Mouse (Mus musculus) hindbrain, postnatal 0 days (tissue): ENCODE results near the gene Ripply3. TPM values are rescaled to one million over a fixed set of nuclear protein-coding genes. Genes with fewer than 3 reads are reported as not detected.

ENCODE experiments used
- ATAC-seq: fragments of 200-750 bp; cut with Nextera tagmentation; 2 replicates; pipeline ENCODE4 v1.8.0; 2017; ENCODE audit warnings: mild to moderate bottlenecking, moderate TSS enrichment, moderate library complexity
- DNase-seq: peaks from one replicate; pipeline ENCODE4 v3.0.0-alpha.2; 2015; ENCODE audit warnings: low spot score
- H3K27ac ChIP-seq: fragments of 300-500 bp; sonication (generic); 2 replicates; pipeline ENCODE4 v1.5.1; 2014; ENCODE audit warnings: mild to moderate bottlenecking
- H3K27me3 ChIP-seq: fragments of 300-500 bp; sonication (generic); 2 replicates; pipeline ENCODE4 v1.6.1; 2014; ENCODE audit warnings: low read length, mixed read lengths; ENCODE audit not compliant: insufficient read depth
- H3K36me3 ChIP-seq: fragments of 300-500 bp; sonication (generic); 2 replicates; pipeline ENCODE4 v1.6.1; 2014; ENCODE audit warnings: low read length, mixed read lengths; ENCODE audit not compliant: insufficient read depth
- H3K4me1 ChIP-seq: fragments of 300-500 bp; sonication (generic); 2 replicates; pipeline ENCODE4 v1.6.1; 2014; ENCODE audit warnings: antibody characterized with exemption, low read length, mixed read lengths; ENCODE audit not compliant: insufficient read depth
- H3K4me2 ChIP-seq: fragments of 300-500 bp; sonication (generic); 2 replicates; pipeline ENCODE4 v1.6.1; 2014; ENCODE audit warnings: low read depth, mild to moderate bottlenecking, low read length, moderate library complexity, mixed read lengths
- H3K4me3 ChIP-seq: fragments of 300-500 bp; sonication (generic); 2 replicates; pipeline ENCODE4 v1.5.1; 2014; ENCODE audit warnings: low read length
- H3K9ac ChIP-seq: fragments of 300-500 bp; sonication (generic); replicated peaks from 2 replicates; pipeline ENCODE4 v1.6.1; 2014; ENCODE audit warnings: mild to moderate bottlenecking, low read length, moderate library complexity, mixed read lengths
- H3K9me3 ChIP-seq: fragments of 300-500 bp; sonication (generic); 2 replicates; pipeline ENCODE4 v1.6.1; 2016; ENCODE audit warnings: low read length, mixed read lengths
- CTCF ChIP-seq: IDR thresholded peaks from 2 replicates; pipeline ENCODE4 v1.5.1; 2016; ENCODE audit warnings: antibody characterized with exemption, control low read depth, low read depth
- WGBS: fragments of 180-500 bp; shearing (Covaris S2); extraction: QIAGEN DNeasy Blood & Tissue Kit; methylation state at CpG from one replicate; pipeline ENCODE4 v1.1.7; 2014; 5-methylcytosine and 5-hydroxymethylcytosine counted together
- polyA plus RNA-seq: library from polyadenylated mRNA; unstranded; fragments of >200 nt; fragmentation: Nextera tagmentation; extraction: Ambion mirVana; gene quantifications from 2 replicates; pipeline ENCODE4 v1.2.1, GENCODE M21; 2015
- total RNA-seq: library from RNA; depleted of rRNA; stranded (reverse); fragments of >200 nt; gene quantifications from 2 replicates; pipeline ENCODE4 v1.2.3, GENCODE M21; 2014; rRNA removed

Ripply3 gene
- total and polyA plus RNA-seq, 2 experiments from 2014 or later, result 0.91 to 2.2 TPM

DNA sequence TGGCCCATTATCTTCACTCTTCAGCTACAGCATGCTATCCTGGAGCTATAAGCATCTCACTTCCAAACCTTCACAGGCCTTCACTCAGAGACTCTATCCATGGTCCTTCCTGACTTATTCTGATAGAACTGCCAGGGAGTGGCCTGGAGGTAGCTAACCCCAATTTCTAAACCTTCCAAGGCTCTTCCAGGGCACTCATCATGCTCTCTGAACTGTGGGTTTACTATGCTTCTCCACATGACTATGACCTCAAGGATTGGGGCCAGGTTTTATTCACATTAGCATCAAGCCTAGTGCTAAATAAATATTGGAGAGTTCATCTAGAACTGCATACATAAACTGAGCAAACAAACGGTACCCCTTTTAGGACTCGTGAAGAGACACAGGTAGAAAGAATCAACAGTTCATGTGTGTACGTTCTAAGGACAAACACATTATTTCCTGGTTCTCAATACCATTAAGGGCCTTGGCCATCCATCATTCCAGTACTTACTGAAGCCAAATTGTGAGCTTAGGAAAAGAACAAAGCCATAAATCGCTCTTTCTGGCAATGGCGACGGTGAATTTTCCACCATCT is 41.5 kb downstream of the Ripply3 start:
- peak overlapping the region; percentile 99 for H3K9ac ChIP-seq
- peak overlapping the region; percentile 78 for H3K4me2 ChIP-seq
- H3K4me1 ChIP-seq, result peaks cover 20% of the 10 kb centered on the region
- DNase-seq (no peak), ATAC-seq (no peak)
- H3K9me3 ChIP-seq, result no peaks in the 10 kb centered on the region
- H3K36me3 ChIP-seq, result no peaks in the 10 kb centered on the region
- H3K4me3 ChIP-seq, result peak overlapping the region; percentile 97
- no peaks in the 10 kb centered on the region for H3K27me3 ChIP-seq
- H3K27ac ChIP-seq, result peak overlapping the region; percentile 100
- WGBS, result 7% methylated on average over 6 of the region's 6 CpGs
- TF ChIP-seq CTCF, result no peak

- Histone ChIP-seq H3K9me3 (no peaks in the 10 kb centered on the region), H3K27me3 (no peaks in the 10 kb centered on the region), H3K27ac (peak within 1 kb of the TSS; percentile 100), H3K4me1 (peaks cover 20% of the 10 kb centered on the region), H3K4me2 (peak within 1 kb of the TSS; percentile 78), H3K36me3 (no peaks in the 10 kb centered on the region), H3K9ac (peak within 1 kb of the TSS; percentile 99), H3K4me3 (peak within 1 kb of the TSS; percentile 97)
- peak; percentile 99 for DNase-seq
- TF ChIP-seq CTCF, result 0 out of 2 replicates have a peak, but pooled peaks have one; percentile 7
- whole genome bisulfite sequencing, result 1% methylated on average over 77 of the region's 79 CpGs
- ATAC-seq, result peak; percentile 85
Observed at GRCm38 (mm10) chr16:94370173-94370914, 42.1 kb downstream of the Ripply3 start, which contains the start of gene Ttc3. TSS of gene Ttc3 (plus strand) at chr16:94370618.

DNA sequence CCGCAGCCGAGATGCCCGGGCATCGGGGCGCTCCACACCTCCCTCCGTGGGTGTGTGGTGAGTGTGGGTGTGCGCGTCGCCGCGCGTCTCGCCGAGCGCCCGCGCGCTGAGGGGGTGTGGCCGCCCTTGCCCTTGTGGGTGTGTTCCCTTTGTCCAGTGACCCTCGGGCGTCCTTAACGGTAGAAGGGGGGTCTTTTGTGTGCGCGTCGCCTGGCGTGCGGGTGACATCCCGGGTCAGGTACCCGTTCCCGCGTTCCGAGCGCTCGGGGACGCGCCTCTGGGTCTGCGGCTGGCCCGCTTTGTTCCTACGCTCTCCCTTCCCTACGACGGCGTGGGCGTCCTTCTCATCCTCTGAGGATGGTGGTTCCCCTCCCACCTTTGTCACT is 42.7 kb downstream of the Ripply3 start:
- Histone ChIP-seq H3K36me3 (no peaks in the 10 kb centered on the region), H3K4me2 (peak overlapping the region; percentile 78), H3K27me3 (no peaks in the 10 kb centered on the region), H3K4me3 (peak overlapping the region; percentile 97), H3K4me1 (peaks cover 20% of the 10 kb centered on the region), H3K9ac (peak overlapping the region; percentile 99), H3K27ac (peak overlapping the region; percentile 100), H3K9me3 (no peaks in the 10 kb centered on the region)
- peak; percentile 82 for ATAC-seq
- DNase-seq, result peak; percentile 76
- under 1% methylated on average over 43 of the region's 43 CpGs for WGBS
- no peak for TF ChIP-seq CTCF

- Histone ChIP-seq H3K9me3 (no peaks in the 10 kb centered on the region), H3K9ac (peak within 1 kb of the TSS; percentile 99), H3K27me3 (no peaks in the 10 kb centered on the region), H3K4me3 (peak within 1 kb of the TSS; percentile 97), H3K4me2 (peak within 1 kb of the TSS; percentile 78), H3K4me1 (peaks cover 20% of the 10 kb centered on the region), H3K36me3 (no peaks in the 10 kb centered on the region), H3K27ac (peak within 1 kb of the TSS; percentile 100)
- under 1% methylated on average over 41 of the region's 43 CpGs for WGBS
- peak; percentile 48 for TF ChIP-seq CTCF
- ATAC-seq, result peak; percentile 91
- DNase-seq, result peak; percentile 92
Observed at GRCm38 (mm10) chr16:94371301-94371931, 43.2 kb downstream of the Ripply3 start, which contains the start of gene Pigp. TSS of gene Pigp (minus strand) at chr16:94371842.

- no peak for DNase-seq
- ATAC-seq, result no peak
- no peak for TF ChIP-seq CTCF
- Histone ChIP-seq H3K27me3 (no peaks in the 10 kb centered on the region), H3K4me2 (no peak overlapping the region), H3K27ac (no peak overlapping the region), H3K9me3 (no peaks in the 10 kb centered on the region), H3K4me1 (no peaks in the 10 kb centered on the region; the same call in 1 of the 2 replicates), H3K36me3 (no peaks in the 10 kb centered on the region), H3K9ac (no peak overlapping the region), H3K4me3 (no peak overlapping the region)
- 89% methylated on average over 1 of the region's 1 CpGs for whole genome bisulfite sequencing
Observed at GRCm38 (mm10) chr16:94379386-94379785, 51.2 kb downstream of the Ripply3 start.

GRCm38 (mm10) chr16:94383277-94383676 is 55.1 kb downstream of the Ripply3 start:
- H3K27me3 ChIP-seq, result no peaks in the 10 kb centered on the region
- no peak overlapping the region for H3K27ac ChIP-seq
- H3K4me2 ChIP-seq, result no peak overlapping the region
- ATAC-seq (no peak), DNase-seq (no peak)
- no peak overlapping the region for H3K4me3 ChIP-seq
- H3K9ac ChIP-seq, result no peak overlapping the region
- H3K4me1 ChIP-seq, result no peaks in the 10 kb centered on the region
- H3K36me3 ChIP-seq, result peaks cover 13% of the 10 kb centered on the region
- 94% methylated on average over 3 of the region's 3 CpGs for WGBS
- TF ChIP-seq CTCF, result no peak
- no peaks in the 10 kb centered on the region for H3K9me3 ChIP-seq

Other genes with a start within 250 kb of the Ripply3 start
- gene Sim2, start 243.5 kb upstream of the Ripply3 start, total RNA-seq, result 0.11 TPM in 1 of 2 replicates, not detected in the other
- gene Sim2, start 243.5 kb upstream of the Ripply3 start, polyA plus RNA-seq, result 0.05 TPM in 1 of 2 replicates, not detected in the other
- gene Hlcs, start 14.8 kb upstream of the Ripply3 start, total RNA-seq, result 8.1 and 9.4 TPM in 2 replicates
- 7.3 TPM in 2 replicates for gene Hlcs, start 14.8 kb upstream of the Ripply3 start, polyA plus RNA-seq
- 848 and 1,018 TPM in 2 replicates for gene Ttc3, start 42.2 kb downstream of the Ripply3 start, total RNA-seq
- 985 and 1,014 TPM in 2 replicates for gene Ttc3, start 42.2 kb downstream of the Ripply3 start, polyA plus RNA-seq
- 82.8 and 100 TPM in 2 replicates for gene Pigp, start 43.4 kb downstream of the Ripply3 start, total RNA-seq
- gene Pigp, start 43.4 kb downstream of the Ripply3 start, polyA plus RNA-seq, result 139 and 155 TPM in 2 replicates
- 64.8 and 68.1 TPM in 2 replicates for gene Vps26c, start 198.4 kb downstream of the Ripply3 start, total RNA-seq
- gene Vps26c, start 198.4 kb downstream of the Ripply3 start, polyA plus RNA-seq, result 59.6 and 63.6 TPM in 2 replicates
- 81.9 and 91.5 TPM in 2 replicates for gene Dyrk1a, start 241.6 kb downstream of the Ripply3 start, total RNA-seq
- gene Dyrk1a, start 241.6 kb downstream of the Ripply3 start, polyA plus RNA-seq, result 12.5 and 13.0 TPM in 2 replicates